Mouse (Mus musculus): Measurements from ENCODE around the gene Chchd3.

Gene Chchd3

GRCm38 (mm10) chr6:33004607-33005006 lies 55.5 kb downstream of the Chchd3 start:
- no peak for DNase-seq (ENCODE audit: low spot score in 2 of 2)

- no peak for DNase-seq (ENCODE audit: low spot score in 2 of 2)
These were observed 57.1 kb downstream of the Chchd3 start for GRCm38 (mm10) chr6:33002988-33003387.

GRCm38 (mm10) chr6:33001271-33001670 lies 58.8 kb downstream of the Chchd3 start:
- DNase-seq (ENCODE audit: low spot score in 2 of 2): no peak

- DNase-seq (ENCODE audit: low spot score in 2 of 2): no peak
These were observed 63.5 kb downstream of the Chchd3 start for GRCm38 (mm10) chr6:32996597-32996996.

- no peak for DNase-seq (ENCODE audit: low spot score in 2 of 2)
These were observed 66.2 kb downstream of the Chchd3 start for GRCm38 (mm10) chr6:32993847-32994246.

- no peak for DNase-seq (ENCODE audit: low spot score in 2 of 2)
These were observed 69.9 kb downstream of the Chchd3 start for GRCm38 (mm10) chr6:32990061-32990633.

GRCm38 (mm10) chr6:32988561-32988960 lies 71.5 kb downstream of the Chchd3 start:
- DNase-seq (ENCODE audit: low spot score in 2 of 2): no peak

- no peak for DNase-seq (ENCODE audit: low spot score in 2 of 2)
These were observed 76.2 kb downstream of the Chchd3 start for GRCm38 (mm10) chr6:32983876-32984275.

GRCm38 (mm10) chr6:32981253-32981652 lies 78.8 kb downstream of the Chchd3 start:
- no peak for DNase-seq (ENCODE audit: low spot score in 2 of 2)

- DNase-seq (ENCODE audit: low spot score in 2 of 2): no peak
These were observed 81.2 kb downstream of the Chchd3 start for GRCm38 (mm10) chr6:32978811-32979210.

- DNase-seq (ENCODE audit: low spot score in 2 of 2): no peak
These were observed 88.1 kb downstream of the Chchd3 start for GRCm38 (mm10) chr6:32971926-32972325.

GRCm38 (mm10) chr6:32968971-32969370 lies 91.1 kb downstream of the Chchd3 start:
- DNase-seq (ENCODE audit: low spot score in 2 of 2): no peak

- DNase-seq (ENCODE audit: low spot score in 2 of 2): no peak
These were observed 98.0 kb downstream of the Chchd3 start for GRCm38 (mm10) chr6:32962048-32962447.

- no peak for DNase-seq (ENCODE audit: low spot score in 2 of 2)
These were observed 98.6 kb downstream of the Chchd3 start for GRCm38 (mm10) chr6:32961477-32961876.

- DNase-seq (ENCODE audit: low spot score in 2 of 2): no peak
These were observed 100.1 kb downstream of the Chchd3 start for GRCm38 (mm10) chr6:32959816-32960550.

GRCm38 (mm10) chr6:32955481-32955880 lies 104.6 kb downstream of the Chchd3 start:
- no peak for DNase-seq (ENCODE audit: low spot score in 2 of 2)

GRCm38 (mm10) chr6:32950973-32951372 lies 109.1 kb downstream of the Chchd3 start:
- DNase-seq (ENCODE audit: low spot score in 2 of 2): no peak

GRCm38 (mm10) chr6:32949702-32950101 lies 110.4 kb downstream of the Chchd3 start:
- no peak for DNase-seq (ENCODE audit: low spot score in 2 of 2)

- no peak for DNase-seq (ENCODE audit: low spot score in 2 of 2)
These were observed 112.8 kb downstream of the Chchd3 start for GRCm38 (mm10) chr6:32947225-32947624.

- DNase-seq (ENCODE audit: low spot score in 2 of 2): no peak
These were observed 115.1 kb downstream of the Chchd3 start for GRCm38 (mm10) chr6:32944956-32945355.

GRCm38 (mm10) chr6:32943651-32944050 lies 116.4 kb downstream of the Chchd3 start:
- no peak for DNase-seq (ENCODE audit: low spot score in 2 of 2)

GRCm38 (mm10) chr6:32940299-32940698 lies 119.8 kb downstream of the Chchd3 start:
- DNase-seq (ENCODE audit: low spot score in 2 of 2): no peak

GRCm38 (mm10) chr6:32937643-32938042 lies 122.4 kb downstream of the Chchd3 start:
- DNase-seq (ENCODE audit: low spot score in 2 of 2): no peak

GRCm38 (mm10) chr6:32936794-32937193 lies 123.3 kb downstream of the Chchd3 start:
- no peak for DNase-seq (ENCODE audit: low spot score in 2 of 2)
